Mouse (Mus musculus) hindbrain, embryonic 16.5 days (tissue): ENCODE data around the gene Rprd1b. TPM values are rescaled to one million over a fixed set of nuclear protein-coding genes. Genes with fewer than 3 reads are reported as not detected.
A peak's percentile ranks its signal among the peaks of the same experiment; 100 is the strongest.

ENCODE experiments used
- ATAC-seq: fragments of 200-750 bp; cut with Nextera tagmentation; 2 replicates; pipeline ENCODE4 v1.8.0; 2017; ENCODE audit warnings: moderate TSS enrichment, moderate library complexity
- H3K27ac ChIP-seq: fragments of 300-500 bp; sonication (generic); 2 replicates; pipeline ENCODE4 v1.5.1; 2014; ENCODE audit warnings: low read depth, mild to moderate bottlenecking, control low read depth, low read length, moderate library complexity
- H3K27me3 ChIP-seq: fragments of 300-500 bp; sonication (generic); replicated peaks from 2 replicates; pipeline ENCODE4 v1.6.1; 2014; ENCODE audit warnings: low read length; ENCODE audit not compliant: control insufficient read depth, insufficient read depth
- H3K36me3 ChIP-seq: fragments of 300-500 bp; sonication (generic); 2 replicates; pipeline ENCODE4 v1.6.1; 2014; ENCODE audit warnings: mild to moderate bottlenecking, low read length, moderate library complexity, mixed read lengths; ENCODE audit not compliant: control insufficient read depth, insufficient read depth
- H3K4me1 ChIP-seq: fragments of 300-500 bp; sonication (generic); 2 replicates; pipeline ENCODE4 v1.6.1; 2014; ENCODE audit warnings: low read depth, low read length; ENCODE audit not compliant: control insufficient read depth, insufficient read depth
- H3K4me2 ChIP-seq: fragments of 300-500 bp; sonication (generic); 2 replicates; pipeline ENCODE4 v1.6.1; 2014; ENCODE audit warnings: mild to moderate bottlenecking, low read length, control low read depth, moderate library complexity
- H3K4me3 ChIP-seq: fragments of 300-500 bp; sonication (generic); 2 replicates; pipeline ENCODE4 v1.5.1; 2014; ENCODE audit warnings: mild to moderate bottlenecking, low read length, control low read depth, moderate library complexity
- H3K9ac ChIP-seq: fragments of 300-500 bp; sonication (generic); 2 replicates; pipeline ENCODE4 v1.6.1; 2014; ENCODE audit warnings: low read depth, mild to moderate bottlenecking, control low read depth, low read length, moderate library complexity
- H3K9me3 ChIP-seq: fragments of 300-500 bp; sonication (generic); 2 replicates; pipeline ENCODE4 v1.6.1; 2014; ENCODE audit warnings: mild to moderate bottlenecking, low read length, moderate library complexity; ENCODE audit not compliant: control insufficient read depth
- WGBS: fragments of 180-500 bp; shearing (Covaris S2); extraction: QIAGEN DNeasy Blood & Tissue Kit; methylation state at CpG from one replicate; pipeline ENCODE4 v1.1.7; 2014; 5-methylcytosine and 5-hydroxymethylcytosine counted together
- polyA plus RNA-seq: library from polyadenylated mRNA; unstranded; fragments of >200 nt; fragmentation: Nextera tagmentation; extraction: Ambion mirVana; gene quantifications from 2 replicates; pipeline ENCODE4 v1.2.1, GENCODE M21; 2015

Rprd1b gene
- polyA plus RNA-seq, 1 experiment from 2014 or later = 30.0 TPM

- 93% methylated on average over 4 of the region's 4 CpGs for WGBS
- Histone ChIP-seq H3K9me3 (no peaks in the 10 kb centered on the region), H3K27me3 (no peaks in the 10 kb centered on the region), H3K36me3 (peaks cover 6% of the 10 kb centered on the region; the same call in 1 of the 2 replicates), H3K9ac (no peak overlapping the region), H3K4me1 (peaks cover 12% of the 10 kb centered on the region), H3K27ac (no peak overlapping the region; the same call in 1 of the 2 replicates), H3K4me3 (no peak overlapping the region), H3K4me2 (no peak overlapping the region)
- ATAC-seq = no peak
Observed at GRCm38 (mm10) chr2:157992501-157992900, 35.8 kb upstream of the Rprd1b start.

GRCm38 (mm10) chr2:157998817-157999216 lies 29.5 kb upstream of the Rprd1b start:
- no peak overlapping the region for H3K4me3 ChIP-seq
- no peak overlapping the region for H3K9ac ChIP-seq
- ATAC-seq = no peak
- H3K9me3 ChIP-seq = no peaks in the 10 kb centered on the region
- H3K27ac ChIP-seq = no peak overlapping the region
- H3K36me3 ChIP-seq = no peaks in the 10 kb centered on the region
- H3K4me1 ChIP-seq = no peaks in the 10 kb centered on the region
- 72% methylated on average over 3 of the region's 3 CpGs for WGBS
- H3K27me3 ChIP-seq = no peaks in the 10 kb centered on the region
- H3K4me2 ChIP-seq = no peak overlapping the region

- Histone ChIP-seq H3K4me2 (no peak overlapping the region), H3K27me3 (no peaks in the 10 kb centered on the region), H3K4me3 (no peak overlapping the region), H3K36me3 (peaks cover 6% of the 10 kb centered on the region; the same call in 1 of the 2 replicates), H3K4me1 (no peaks in the 10 kb centered on the region), H3K27ac (no peak overlapping the region), H3K9me3 (no peaks in the 10 kb centered on the region), H3K9ac (no peak overlapping the region)
- no peak for ATAC-seq
- 83% methylated on average over 6 of the region's 6 CpGs for WGBS
Observed at GRCm38 (mm10) chr2:158004620-158005019, 23.7 kb upstream of the Rprd1b start.

GRCm38 (mm10) chr2:158005641-158006040 lies 22.7 kb upstream of the Rprd1b start:
- 93% methylated on average over 4 of the region's 4 CpGs for WGBS
- Histone ChIP-seq H3K27ac (no peak overlapping the region), H3K27me3 (no peaks in the 10 kb centered on the region), H3K4me3 (no peak overlapping the region), H3K9me3 (no peaks in the 10 kb centered on the region), H3K9ac (no peak overlapping the region), H3K36me3 (peaks cover 6% of the 10 kb centered on the region; the same call in 1 of the 2 replicates), H3K4me2 (no peak overlapping the region), H3K4me1 (no peaks in the 10 kb centered on the region)
- no peak for ATAC-seq

DNA sequence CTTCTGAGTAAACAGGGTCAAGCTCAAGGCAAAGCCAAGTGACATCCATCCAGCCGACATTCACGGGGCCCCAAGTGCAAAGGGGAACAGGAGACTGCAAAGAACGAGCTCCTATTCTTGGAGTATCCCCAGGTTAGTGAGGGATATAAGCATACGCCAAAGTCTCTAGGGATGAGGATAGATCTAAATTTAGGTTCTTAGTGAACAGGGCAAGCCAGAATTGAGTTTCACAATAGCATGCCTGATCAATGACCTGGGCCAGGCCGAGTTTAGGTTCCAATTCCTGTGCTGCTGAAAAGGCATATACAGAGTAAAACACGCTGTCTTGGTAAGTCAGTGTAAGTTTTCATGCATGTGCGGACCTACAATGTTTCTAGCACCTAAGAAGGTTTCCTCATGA lies 18.9 kb upstream of the Rprd1b start:
- H3K36me3 ChIP-seq = peaks cover 6% of the 10 kb centered on the region; the same call in 1 of the 2 replicates
- H3K27me3 ChIP-seq = no peaks in the 10 kb centered on the region
- no peak overlapping the region for H3K4me2 ChIP-seq
- H3K9me3 ChIP-seq = no peaks in the 10 kb centered on the region
- ATAC-seq = no peak
- H3K4me1 ChIP-seq = no peaks in the 10 kb centered on the region
- no peak overlapping the region for H3K27ac ChIP-seq
- no peak overlapping the region for H3K9ac ChIP-seq
- WGBS = 91% methylated on average over 7 of the region's 7 CpGs
- H3K4me3 ChIP-seq = no peak overlapping the region

DNA sequence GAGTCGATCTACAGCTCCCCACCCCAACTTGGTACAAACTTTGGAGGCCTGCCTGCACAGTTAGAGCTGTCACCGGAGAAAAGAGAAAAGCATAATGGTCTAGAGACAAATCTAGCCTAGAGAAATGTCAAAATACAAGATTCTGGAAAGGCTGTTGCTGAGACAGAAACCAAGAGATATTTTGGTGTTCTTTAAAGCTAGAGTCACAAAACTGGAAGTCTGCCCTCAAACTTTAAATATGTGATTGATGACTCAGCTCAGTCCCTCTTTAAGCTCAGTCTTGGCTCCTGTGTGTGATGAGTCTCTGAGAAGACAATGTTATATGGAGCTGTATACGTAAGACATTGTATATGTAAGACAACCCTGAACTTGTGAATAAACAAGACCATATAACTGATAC lies 15.7 kb upstream of the Rprd1b start:
- no peak overlapping the region for H3K9ac ChIP-seq
- H3K4me2 ChIP-seq = no peak overlapping the region
- H3K4me1 ChIP-seq = no peaks in the 10 kb centered on the region
- no peaks in the 10 kb centered on the region for H3K9me3 ChIP-seq
- H3K4me3 ChIP-seq = no peak overlapping the region
- no peak overlapping the region for H3K27ac ChIP-seq
- ATAC-seq = no peak
- H3K27me3 ChIP-seq = no peaks in the 10 kb centered on the region
- peaks cover 4% of the 10 kb centered on the region; the same call in 1 of the 2 replicates for H3K36me3 ChIP-seq
- WGBS = 96% methylated on average over 3 of the region's 3 CpGs

- Histone ChIP-seq H3K4me3 (no peak overlapping the region), H3K27me3 (no peaks in the 10 kb centered on the region), H3K9ac (no peak overlapping the region), H3K4me1 (no peaks in the 10 kb centered on the region), H3K4me2 (no peak overlapping the region), H3K36me3 (no peaks in the 10 kb centered on the region), H3K9me3 (no peaks in the 10 kb centered on the region), H3K27ac (no peak overlapping the region)
- no peak for ATAC-seq
- whole genome bisulfite sequencing = 88% methylated on average over 4 of the region's 4 CpGs
Observed at GRCm38 (mm10) chr2:158017330-158017729, 11.0 kb upstream of the Rprd1b start.

DNA sequence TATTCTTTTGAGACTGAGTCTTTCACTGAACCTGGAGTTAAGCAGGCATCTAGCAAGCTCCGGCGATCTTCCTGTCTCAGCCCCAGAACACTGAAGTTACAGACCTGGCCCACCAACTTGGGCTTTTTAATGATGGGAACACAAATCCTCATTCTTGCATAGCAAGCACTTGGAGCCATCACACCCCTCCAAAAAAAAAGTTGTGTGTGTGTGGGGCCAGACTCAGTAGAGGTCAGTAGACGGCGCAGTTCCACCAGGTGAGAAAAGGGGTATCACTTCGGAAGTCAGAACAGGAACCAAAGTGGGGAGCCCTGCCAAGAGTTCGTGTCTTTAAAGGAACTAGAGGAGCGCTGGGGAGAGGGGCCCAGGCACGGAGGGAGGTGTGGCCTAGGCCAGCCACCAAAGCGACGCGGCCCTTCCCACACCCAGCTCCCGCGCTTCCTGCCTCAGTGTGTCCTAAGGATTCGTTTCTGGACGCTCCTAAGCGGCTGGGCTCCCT lies 393 bp upstream of the Rprd1b start:
- H3K27ac ChIP-seq = peak overlapping the region; percentile 90
- H3K4me2 ChIP-seq = peak overlapping the region; percentile 88
- peak overlapping the region; percentile 95 for H3K4me3 ChIP-seq
- no peak for ATAC-seq
- no peaks in the 10 kb centered on the region for H3K9me3 ChIP-seq
- WGBS = 4% methylated on average over 15 of the region's 16 CpGs
- peaks cover 31% of the 10 kb centered on the region for H3K4me1 ChIP-seq
- peak overlapping the region; percentile 94 for H3K9ac ChIP-seq
- no peaks in the 10 kb centered on the region for H3K36me3 ChIP-seq
- no peaks in the 10 kb centered on the region for H3K27me3 ChIP-seq

DNA sequence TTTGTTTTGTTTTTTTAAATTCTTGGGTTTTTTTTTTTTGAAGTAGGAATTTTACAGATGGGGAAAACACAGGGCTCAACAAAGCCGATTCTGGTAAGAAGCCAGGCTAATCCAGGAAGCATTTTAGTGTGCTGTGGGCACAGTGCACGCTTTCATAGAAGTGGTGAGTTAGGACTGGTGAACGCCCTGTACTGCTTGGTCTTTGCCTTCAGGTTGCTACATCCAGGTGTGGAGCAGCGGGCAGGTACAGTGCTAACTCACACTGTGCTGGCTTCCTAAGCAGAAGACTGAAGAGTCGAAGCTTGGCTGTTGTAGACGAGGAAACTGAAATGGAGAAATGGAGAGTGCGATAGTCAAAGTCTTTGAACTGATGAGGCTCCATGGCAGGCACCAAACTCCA lies 1.7 kb downstream of the Rprd1b start:
- Histone ChIP-seq H3K27me3 (no peaks in the 10 kb centered on the region), H3K9ac (no peak overlapping the region), H3K4me2 (peak overlapping the region; percentile 88), H3K9me3 (no peaks in the 10 kb centered on the region), H3K4me1 (peaks cover 31% of the 10 kb centered on the region), H3K36me3 (no peaks in the 10 kb centered on the region), H3K4me3 (peak overlapping the region; percentile 95), H3K27ac (no peak overlapping the region)
- 86% methylated on average over 7 of the region's 7 CpGs for WGBS
- no peak for ATAC-seq

- Histone ChIP-seq H3K27ac (no peak overlapping the region), H3K9ac (no peak overlapping the region), H3K36me3 (peaks cover 2% of the 10 kb centered on the region; the same call in 1 of the 2 replicates), H3K4me2 (no peak overlapping the region), H3K4me1 (peaks cover 9% of the 10 kb centered on the region), H3K4me3 (no peak overlapping the region), H3K9me3 (no peaks in the 10 kb centered on the region), H3K27me3 (no peaks in the 10 kb centered on the region)
- no peak for ATAC-seq
- 92% methylated on average over 2 of the region's 2 CpGs for WGBS
Observed at GRCm38 (mm10) chr2:158035813-158036212, 7.5 kb downstream of the Rprd1b start.
